Mouse (Mus musculus) lung, postnatal 0 days (tissue): ENCODE results near the gene Abcg5.
A peak's percentile ranks its signal among the peaks of the same experiment; 100 is the strongest.

Experiments used
- CTCF ChIP-seq: IDR thresholded peaks from 2 replicates; pipeline ENCODE4 v1.5.1; 2016; ENCODE audit warnings: antibody characterized with exemption, mild to moderate bottlenecking
- EP300 ChIP-seq: IDR thresholded peaks from 2 replicates; pipeline ENCODE4 v1.6.1; 2016; ENCODE audit warnings: antibody characterized with exemption, mild to moderate bottlenecking, control low read depth

DNA sequence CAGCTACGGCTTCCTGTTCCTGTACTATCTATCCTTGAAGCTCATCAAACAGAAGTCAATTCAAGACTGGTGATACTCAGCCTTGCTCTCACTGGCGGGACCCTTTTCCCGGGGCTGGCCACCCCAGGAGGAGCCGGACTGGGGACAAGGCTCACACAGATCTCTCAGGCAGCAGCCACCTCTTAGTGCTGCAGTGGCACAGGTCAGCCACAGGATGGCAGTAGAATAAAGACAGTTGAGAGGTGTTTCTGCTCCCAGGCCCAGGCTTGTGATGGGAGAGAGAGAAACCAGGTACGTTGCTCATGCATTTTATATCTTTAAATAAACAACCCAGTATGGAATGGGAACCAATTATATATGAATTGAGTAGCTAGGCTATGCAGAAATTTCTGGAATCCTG, 15.9 kb upstream of the Abcg5 start:
- TF ChIP-seq EP300 (no peak), CTCF (peak; percentile 93)
